Mouse (Mus musculus) brain, embryonic 14.5 days (tissue): Measurements from ENCODE around the gene Gm49403.

ENCODE experiments used
- CTCF ChIP-seq: fragments of 200-500 bp; IDR thresholded peaks from 2 replicates; pipeline ENCODE4 v1.5.1; 2012; ENCODE audit warnings: inconsistent platforms, mild to moderate bottlenecking, moderate library complexity, borderline replicate concordance; ENCODE audit not compliant: insufficient read depth, insufficient read length; ENCODE audit errors: extremely low read depth
- POLR2A ChIP-seq: fragments of 200-500 bp; IDR thresholded peaks from 2 replicates; pipeline ENCODE4 v1.6.1; 2012; ENCODE audit warnings: mild to moderate bottlenecking, inconsistent platforms, borderline replicate concordance; ENCODE audit not compliant: poor library complexity, insufficient read depth, insufficient read length, severe bottlenecking; ENCODE audit errors: extremely low read depth

DNA sequence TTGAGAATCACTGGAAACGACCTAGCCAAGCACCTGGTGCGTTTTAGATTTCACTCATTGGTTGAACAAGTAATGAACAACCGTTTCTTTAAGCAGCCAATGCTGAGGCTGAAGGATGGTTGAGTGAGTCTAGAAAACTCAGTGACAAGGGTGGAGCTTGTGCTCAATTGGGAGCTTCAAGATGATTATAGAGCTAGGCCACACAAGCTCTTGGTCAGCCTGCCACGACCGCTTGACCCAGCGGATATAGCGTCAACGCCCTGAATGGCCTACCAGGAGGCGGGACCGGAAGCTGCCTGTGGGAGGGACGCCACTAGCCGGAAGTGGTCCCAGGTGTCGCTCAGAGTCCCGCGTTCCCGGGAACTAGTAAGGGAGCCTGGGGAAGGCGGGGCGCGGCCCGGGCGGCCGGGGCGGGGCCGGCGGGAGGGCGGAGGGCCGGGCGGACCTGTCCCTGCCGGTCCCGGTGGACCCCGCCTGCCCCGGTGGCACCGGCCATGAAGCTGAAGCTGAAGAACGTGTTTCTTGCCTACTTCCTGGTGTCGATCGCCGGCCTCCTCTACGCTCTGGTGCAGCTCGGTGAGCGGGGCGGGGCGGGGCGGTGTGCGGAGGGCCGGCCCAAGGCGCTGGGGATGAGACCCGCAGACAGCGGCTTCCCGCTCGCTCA, 36.5 kb downstream of the Gm49403 start, which contains the start of gene B3gat3:
- TF ChIP-seq CTCF (no peak), POLR2A (peak; percentile 31; the same call in 1 of the 2 replicates)
